Mouse (Mus musculus): ENCODE data around the gene Accs.
A peak's percentile ranks its signal among the peaks of the same experiment; 100 is the strongest.

The Accs gene

DNA sequence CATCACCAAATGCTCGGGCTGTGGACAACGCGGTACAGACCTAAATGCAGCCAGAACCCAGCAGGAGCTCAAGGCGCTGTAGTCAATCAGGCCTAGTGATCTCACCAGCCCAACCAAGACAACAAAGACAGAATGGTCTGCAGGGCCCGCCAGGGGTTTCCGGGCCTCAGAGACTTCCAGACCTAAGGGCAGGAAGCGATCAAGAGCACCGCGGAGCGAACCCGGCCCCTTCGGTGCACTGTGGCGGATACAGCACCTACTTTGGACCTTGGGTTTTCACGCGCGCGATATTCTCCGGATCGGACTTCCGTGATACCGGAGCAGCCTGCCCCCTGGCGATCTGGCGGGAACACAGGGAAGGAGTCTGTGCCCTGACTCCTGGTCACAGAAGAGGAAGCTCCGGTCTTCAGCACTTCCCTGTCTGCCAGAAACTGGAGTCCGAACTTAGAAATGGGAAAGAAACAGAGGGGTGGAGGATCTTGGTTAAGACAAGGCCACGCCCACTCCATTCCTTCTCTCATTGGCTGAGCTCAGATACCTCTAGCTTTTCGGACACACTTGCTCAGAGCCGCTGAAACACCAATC is at the start of gene Accs:
Gene Accs, minus strand, starts transcription at position 439 of the 585 bp plus-strand sequence.
- peak; percentile 78 for DNase-seq (ENCODE audit: low read depth, low spot score)

- no peak for DNase-seq (ENCODE audit: low read depth, low spot score)
Observed at GRCm38 (mm10) chr2:93891611-93892280, 42.0 kb upstream of the Accs start.

- DNase-seq (ENCODE audit: low read depth, low spot score) = no peak
Observed at GRCm38 (mm10) chr2:93890143-93890542, 40.4 kb upstream of the Accs start.

GRCm38 (mm10) chr2:93889071-93889470 is 39.3 kb upstream of the Accs start:
- DNase-seq (ENCODE audit: low read depth, low spot score) = no peak

DNA sequence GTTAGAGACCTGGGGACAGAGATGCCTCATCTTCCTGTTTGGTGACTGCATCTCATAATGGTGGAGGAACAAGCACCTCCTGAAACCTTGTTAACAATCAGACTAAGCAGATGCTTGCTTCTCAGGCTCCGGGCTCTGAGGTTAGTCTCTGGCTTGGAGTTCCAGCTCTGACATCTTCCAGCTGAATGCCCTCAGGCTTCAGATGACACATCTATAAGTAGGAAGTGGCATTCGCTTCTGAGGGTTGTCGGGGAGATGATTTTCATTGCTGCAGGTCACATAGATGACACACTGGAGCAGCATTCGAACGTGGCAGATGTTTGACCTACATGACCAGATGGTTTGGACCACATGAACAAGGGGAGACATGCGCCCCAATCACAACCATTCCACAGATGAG is 38.6 kb upstream of the Accs start:
- DNase-seq (ENCODE audit: low read depth, low spot score) = no peak

DNA sequence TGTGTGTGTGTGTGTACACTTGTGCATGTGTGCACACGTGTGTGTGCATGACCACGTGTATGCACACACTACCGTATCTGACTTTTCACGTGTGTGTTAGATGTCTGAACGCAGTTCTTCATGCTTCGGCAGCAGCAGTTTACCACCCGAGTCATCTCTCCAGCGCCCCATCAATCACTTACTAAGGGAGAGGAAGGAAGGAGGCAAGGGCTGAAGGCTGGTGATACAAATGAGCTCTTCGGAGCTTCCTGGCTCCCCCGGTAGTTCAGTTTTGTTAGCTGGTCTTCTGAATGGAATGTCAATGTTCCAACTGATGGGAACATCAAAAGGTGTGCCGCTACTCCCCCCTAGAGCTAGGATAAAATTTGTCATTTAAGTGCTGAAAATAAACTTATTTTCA is 37.5 kb upstream of the Accs start:
- no peak for DNase-seq (ENCODE audit: low read depth, low spot score)

- no peak for DNase-seq (ENCODE audit: low read depth, low spot score)
Observed at GRCm38 (mm10) chr2:93886013-93886794, 36.5 kb upstream of the Accs start.

- peak; percentile 13 for DNase-seq (ENCODE audit: low read depth, low spot score)
Observed at GRCm38 (mm10) chr2:93883066-93883465, 33.3 kb upstream of the Accs start.

GRCm38 (mm10) chr2:93881640-93882367 is 32.1 kb upstream of the Accs start:
- no peak for DNase-seq (ENCODE audit: low read depth, low spot score)

- no peak for DNase-seq (ENCODE audit: low read depth, low spot score)
Observed at GRCm38 (mm10) chr2:93880981-93881380, 31.2 kb upstream of the Accs start.

DNA sequence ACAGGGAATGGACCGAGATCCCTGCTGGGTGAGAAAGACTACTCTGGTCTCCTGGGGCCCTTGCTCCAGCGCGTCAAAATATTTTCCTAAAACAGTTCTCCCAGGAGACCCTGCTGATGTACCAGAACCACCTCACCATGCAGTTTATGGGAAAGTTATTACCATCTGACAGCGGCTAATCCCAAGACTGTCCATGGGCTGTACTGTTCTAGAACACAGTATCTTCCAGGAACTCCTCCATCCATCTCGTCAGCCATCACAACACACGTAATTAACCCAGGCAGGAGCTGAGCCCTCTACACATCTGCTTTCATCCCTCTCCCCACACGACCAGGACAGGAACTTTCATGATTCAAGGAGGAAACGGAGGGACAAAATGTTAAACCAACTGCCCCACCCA is 30.7 kb upstream of the Accs start:
- DNase-seq (ENCODE audit: low read depth, low spot score) = no peak

GRCm38 (mm10) chr2:93877005-93877404 is 27.3 kb upstream of the Accs start:
- no peak for DNase-seq (ENCODE audit: low read depth, low spot score)

DNA sequence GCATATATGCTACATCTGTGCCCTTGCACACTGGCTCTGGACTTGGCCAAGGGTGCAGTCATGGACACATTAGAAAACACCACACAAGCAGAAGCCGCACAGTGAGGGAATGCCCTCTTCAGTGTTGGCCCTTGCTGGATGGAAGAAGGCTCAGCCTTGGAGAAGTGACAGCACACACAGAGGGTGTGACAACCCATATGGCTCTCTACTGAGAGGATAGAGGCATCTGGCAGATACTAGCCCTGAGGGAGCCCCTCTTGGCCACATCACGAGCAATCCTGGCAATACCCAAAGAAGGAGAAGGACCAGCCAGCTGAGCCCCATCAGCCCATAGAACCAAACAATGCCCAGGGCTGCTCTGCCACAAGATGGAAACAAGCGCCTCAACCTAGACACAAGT is 24.9 kb upstream of the Accs start:
- DNase-seq (ENCODE audit: low read depth, low spot score) = no peak

DNA sequence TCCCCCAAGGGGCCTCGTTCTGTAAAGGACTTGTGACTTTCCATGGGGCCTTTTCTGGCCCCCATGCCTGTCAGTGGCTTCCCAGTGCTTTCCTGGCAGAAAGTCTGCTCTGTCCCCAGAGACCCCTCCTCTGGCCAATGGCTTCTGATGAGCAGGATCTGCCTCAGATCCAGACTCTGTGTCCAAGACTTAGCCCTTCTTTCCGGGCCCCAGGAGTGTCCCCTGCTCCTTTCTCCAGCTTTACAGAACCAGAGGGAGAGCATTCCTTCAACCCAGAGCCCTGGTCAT is 24.4 kb upstream of the Accs start:
- DNase-seq (ENCODE audit: low read depth, low spot score) = no peak

- DNase-seq (ENCODE audit: low read depth, low spot score) = no peak
Observed at GRCm38 (mm10) chr2:93873449-93874226, 23.9 kb upstream of the Accs start.

DNA sequence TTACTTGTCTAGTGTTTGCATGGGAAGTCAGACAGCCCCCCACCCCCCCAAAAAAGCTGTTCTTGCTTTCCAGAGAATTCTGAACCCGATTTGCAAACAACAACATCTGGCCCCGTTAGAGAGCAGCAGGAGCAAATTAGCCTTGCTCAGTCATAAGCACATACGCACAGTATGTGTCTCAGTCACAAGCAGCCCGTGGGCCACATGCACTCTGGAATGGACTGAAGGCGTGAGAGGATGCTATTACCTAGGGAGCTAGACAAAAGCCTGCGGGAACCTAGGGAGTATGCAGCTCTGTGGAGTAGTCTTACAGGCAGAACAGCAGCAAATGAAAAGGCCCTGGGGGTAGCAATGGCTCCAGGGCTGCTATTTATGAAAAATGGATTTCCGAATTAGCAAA is 22.5 kb upstream of the Accs start:
- DNase-seq (ENCODE audit: low read depth, low spot score) = no peak

- DNase-seq (ENCODE audit: low read depth, low spot score) = no peak
Observed at GRCm38 (mm10) chr2:93871411-93871925, 21.7 kb upstream of the Accs start.

- DNase-seq (ENCODE audit: low read depth, low spot score) = peak; percentile 59
Observed at GRCm38 (mm10) chr2:93870842-93871241, 21.1 kb upstream of the Accs start.

DNA sequence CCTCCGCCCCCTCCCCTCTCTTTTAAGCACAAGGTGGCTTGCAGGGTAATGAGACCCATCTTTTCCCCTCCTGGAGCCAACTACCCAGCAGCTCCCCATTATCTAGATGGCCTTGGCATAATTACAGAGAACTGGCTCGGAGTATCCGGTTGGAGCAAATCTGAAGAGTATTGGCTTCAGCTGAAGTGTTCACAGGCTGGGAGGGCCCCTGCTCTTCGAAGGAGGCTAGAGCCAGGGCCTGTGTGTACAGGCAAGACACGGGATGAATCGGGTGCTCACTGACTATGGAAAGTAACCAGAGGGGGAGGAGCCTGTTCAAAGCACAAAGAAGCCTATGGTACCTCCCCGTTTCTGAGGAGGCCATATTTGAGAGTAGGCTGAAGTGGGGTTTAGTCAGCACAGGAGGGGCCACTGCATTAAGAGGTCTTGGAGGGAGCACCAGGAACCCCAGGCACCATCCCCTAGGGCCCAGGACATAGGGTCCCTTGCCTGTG is 19.4 kb upstream of the Accs start, which contains the start of gene Accsl:
Gene Accsl, minus strand, starts transcription at position 51 of the 494 bp plus-strand sequence.
- DNase-seq (ENCODE audit: low read depth, low spot score) = no peak

DNA sequence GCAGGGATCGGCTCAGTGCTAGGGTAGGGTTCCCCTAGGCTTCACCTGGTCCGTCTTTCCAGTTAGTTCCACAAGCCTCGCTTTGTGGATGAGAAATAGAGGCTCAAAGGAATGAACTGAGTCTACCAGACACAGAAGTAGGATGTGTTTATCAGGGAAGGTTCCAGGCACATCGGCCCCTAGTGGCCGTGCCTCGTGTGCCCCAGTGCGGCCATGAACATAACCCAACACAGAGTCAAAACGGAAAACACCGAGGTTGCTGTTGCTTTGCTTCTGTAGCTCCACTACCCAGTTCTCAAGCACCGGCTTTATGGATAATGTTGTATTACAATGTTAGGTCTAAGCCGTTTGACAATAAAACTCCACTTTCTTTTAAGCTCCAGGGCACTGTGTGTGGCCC is 18.8 kb upstream of the Accs start:
- DNase-seq (ENCODE audit: low read depth, low spot score) = no peak

DNA sequence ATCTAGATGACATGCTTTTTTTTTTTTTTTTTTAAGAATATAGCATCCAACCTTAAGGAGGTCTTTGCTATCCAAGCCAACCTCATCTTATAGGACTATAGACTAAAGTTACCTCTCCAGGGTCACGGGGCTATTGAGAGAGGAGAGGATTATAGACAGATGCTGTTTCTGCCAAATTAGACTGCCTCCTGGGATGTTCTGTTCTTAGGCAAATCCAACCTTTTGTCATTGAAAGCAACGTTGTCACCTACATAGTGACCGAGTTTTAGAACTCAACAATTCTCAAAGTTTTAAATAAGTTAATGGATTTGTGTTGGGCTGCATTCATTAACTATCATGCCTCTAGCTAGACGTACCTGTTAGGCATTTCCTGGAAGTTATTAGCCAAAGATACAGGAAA is 13.5 kb upstream of the Accs start:
- DNase-seq (ENCODE audit: low read depth, low spot score) = no peak
